Mouse (Mus musculus) gastrocnemius, postnatal 10 days (tissue): ENCODE data around the gene Gm8300. TPM values are rescaled to one million over a fixed set of nuclear protein-coding genes. Genes with fewer than 3 reads are reported as not detected.
"Not testable (repeated sequence)": the region's sequence is repeated elsewhere in the genome, so short reads cannot be mapped to it uniquely, and the experiment has no call there.

ENCODE experiments used
- DNase-seq: peaks from one replicate; pipeline ENCODE4 v3.0.0; 2021; ENCODE audit warnings: mixed read lengths
- long read RNA-seq, 2 experiments: library from polyadenylated mRNA; stranded (forward); transcript quantifications; one replicate each; pipeline ENCODE4 v2.0.0; 2021
- total RNA-seq, 2 experiments: library from RNA; stranded (reverse); gene quantifications; 2 replicates each; pipeline ENCODE4 v1.2.3; 2021

Gene Gm8300
- not detected for total RNA-seq
- long read RNA-seq, experiment 1: 0 reads
- long read RNA-seq, experiment 2: 0 reads

DNA sequence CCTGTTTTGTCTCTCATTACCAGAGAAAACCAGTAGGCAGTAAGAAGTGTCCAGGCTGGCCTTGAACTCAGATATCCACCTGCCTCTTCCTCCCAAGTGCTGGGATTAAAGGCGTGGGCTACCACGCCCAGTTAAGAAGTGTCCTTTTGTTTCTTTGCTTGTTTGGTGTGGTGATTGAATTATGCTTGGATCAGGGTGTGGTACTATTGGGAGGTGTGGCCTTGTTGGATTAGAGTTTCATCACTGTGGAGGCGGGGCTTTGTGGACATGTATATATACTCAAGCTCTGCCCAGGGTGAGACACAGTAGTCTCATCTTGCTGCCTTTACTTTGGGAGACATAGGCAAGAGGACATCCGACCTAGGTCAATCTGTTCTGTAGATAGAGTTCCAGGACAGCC, at the start of gene Gm8300:
Gene Gm8300, plus strand, starts transcription at position 301 of the 400 bp plus-strand sequence.
- not testable (repeated sequence) for DNase-seq

- DNase-seq: no peak
These were observed 49.3 kb upstream of the Gm8300 start for GRCm38 (mm10) chr12:87464678-87465297.

DNA sequence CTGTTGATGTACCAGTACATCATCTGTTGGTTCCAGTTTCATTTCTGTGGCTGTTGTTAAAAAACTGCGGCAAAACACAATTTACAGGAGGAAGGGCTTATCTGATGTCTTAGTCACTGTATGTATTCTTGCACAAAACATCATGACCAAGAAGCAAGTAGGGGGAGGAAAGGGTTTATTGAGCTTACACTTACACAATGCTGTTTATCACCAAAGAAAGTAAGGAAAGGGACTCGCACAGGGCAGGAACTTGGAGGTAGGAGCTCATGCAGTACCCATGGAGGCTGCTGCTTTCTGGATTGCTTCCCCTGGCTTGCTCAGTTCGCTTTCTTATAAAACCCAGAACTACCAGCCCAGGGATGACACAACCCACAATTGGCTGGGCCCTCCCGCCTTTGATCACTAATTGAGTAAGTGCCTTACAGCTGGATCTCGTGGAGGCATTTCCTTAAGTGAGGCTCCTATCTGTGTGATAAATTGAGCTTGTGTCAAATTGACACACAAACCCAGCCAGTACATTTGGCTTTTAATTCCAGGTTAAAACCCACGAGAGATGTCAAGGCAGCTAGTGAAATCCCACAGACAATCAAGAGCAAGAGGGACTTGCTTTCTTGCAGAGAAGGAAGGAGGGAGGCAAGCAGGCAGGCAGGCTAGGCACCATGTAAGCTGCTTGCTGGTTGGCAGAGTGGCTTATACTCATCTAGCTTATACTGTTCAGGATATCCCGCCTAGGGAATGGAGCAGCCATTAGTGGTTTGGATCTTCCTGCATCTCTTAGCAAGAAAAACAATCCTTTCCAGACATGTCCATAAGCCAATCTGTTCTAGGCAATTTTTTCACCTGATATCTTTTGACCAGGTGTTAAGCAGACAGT, 43.6 kb upstream of the Gm8300 start:
- DNase-seq: no peak

- no peak for DNase-seq
These were observed 42.6 kb upstream of the Gm8300 start for GRCm38 (mm10) chr12:87471421-87471963.

GRCm38 (mm10) chr12:87471964-87472786, 41.9 kb upstream of the Gm8300 start, which contains the start of gene Snw1:
Gene Snw1 (minus strand): TSS chr12:87472274.
- DNase-seq: peak; percentile 92

DNA sequence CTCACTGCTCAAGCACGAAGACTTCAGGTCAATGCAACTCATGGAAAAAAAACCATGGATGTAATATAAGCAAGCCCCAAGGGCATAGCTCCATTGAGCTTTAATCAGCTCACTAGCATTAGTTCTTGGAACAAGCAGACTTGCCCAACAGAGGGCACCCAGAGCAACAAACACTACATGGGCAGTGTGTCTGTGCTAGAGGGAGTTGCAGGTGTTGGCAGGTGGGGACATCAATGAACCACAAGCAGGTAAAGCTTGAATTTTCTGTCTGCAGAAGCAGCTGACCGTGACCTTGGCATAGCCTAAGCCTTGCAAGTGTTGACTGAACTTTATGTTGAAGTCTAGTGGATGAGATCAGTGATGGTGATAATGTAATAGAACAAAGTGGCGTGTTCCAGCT, 39.4 kb upstream of the Gm8300 start:
- DNase-seq: no peak

- not testable (repeated sequence) for DNase-seq
These were observed 31.6 kb upstream of the Gm8300 start for GRCm38 (mm10) chr12:87482482-87482881.

DNA sequence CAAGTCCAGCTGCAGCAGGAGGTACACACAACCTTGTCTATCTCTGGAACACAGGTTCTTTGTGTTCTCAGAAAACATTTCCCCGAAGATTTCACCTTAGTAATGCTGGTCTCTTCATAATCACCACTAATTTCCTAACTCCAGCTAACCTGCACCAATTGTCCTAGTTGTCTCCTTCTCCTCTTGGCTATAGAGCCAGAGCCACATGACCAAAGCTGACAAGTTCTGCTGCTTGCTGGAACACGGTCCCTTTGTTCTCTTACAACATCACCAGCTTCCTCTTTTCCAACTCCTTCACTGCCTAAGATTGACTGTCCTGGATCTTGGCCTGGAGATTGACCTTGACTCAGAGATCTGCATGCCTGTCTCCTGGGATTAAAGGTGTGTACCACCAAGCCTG, 25.4 kb upstream of the Gm8300 start:
- DNase-seq: not testable (repeated sequence)

DNA sequence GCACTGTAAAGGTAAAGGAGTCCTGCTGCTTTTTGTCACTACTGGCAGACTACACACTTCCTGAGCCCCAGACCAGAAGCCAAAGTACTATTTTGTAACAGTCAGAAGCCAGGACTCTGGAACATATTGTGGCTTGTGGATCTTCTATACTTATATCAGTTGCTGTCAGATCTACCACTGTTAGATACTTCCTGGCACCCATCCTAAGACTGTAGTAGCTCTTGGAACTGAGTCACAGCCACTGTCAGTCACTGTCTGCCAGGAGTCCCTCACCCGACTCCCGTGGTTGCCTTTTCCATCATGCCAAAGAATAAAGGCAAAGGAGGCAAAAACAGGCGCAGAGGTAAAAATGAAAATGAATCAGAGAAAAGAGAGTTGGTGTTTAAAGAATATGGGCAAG, 19.7 kb upstream of the Gm8300 start, which contains the start of gene Gm5788:
Gene Gm5788, plus strand, starts transcription at position 301 of the 400 bp plus-strand sequence.
- DNase-seq: not testable (repeated sequence)

GRCm38 (mm10) chr12:87519616-87520015, 5.5 kb downstream of the Gm8300 start:
- DNase-seq: not testable (repeated sequence)

DNA sequence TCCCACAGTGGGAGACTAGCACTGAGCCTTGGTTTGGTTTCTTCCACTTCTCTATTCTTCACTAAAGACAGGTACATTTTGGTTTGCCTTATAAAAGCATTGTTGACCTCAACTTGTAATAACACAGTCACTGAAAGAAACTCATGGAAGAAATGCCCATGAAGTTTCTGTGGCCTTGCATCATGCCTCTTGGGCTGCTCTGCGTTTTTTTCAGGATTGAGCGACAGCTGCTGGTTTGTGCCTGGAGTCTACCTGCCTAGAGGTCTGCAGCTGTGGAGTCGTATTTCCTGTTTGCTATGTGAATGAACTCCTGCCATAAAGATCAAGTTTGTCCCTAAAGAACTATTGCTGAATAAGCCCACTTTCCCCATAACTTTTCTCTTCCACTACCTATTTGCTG, 29.8 kb downstream of the Gm8300 start:
- DNase-seq: no peak

DNA sequence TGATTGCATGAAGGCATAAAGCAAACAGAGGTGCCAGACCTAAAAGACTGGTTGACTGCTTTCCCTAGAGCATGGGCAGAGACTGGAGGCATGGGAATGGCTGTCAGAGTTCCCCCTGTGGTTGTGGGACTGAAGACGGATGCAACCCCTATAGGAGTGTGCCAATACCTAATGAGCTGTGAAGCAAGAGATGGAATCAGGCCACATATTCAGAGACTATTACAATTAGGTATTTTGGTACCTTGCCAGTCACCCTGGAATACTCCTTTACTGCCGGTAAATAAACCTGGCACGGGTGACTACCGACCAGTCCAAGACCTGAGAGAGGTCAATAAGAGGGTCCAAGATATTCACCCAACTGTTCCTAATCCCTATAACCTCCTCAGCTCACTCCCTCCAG, 36.5 kb downstream of the Gm8300 start:
- not testable (repeated sequence) for DNase-seq

Other genes starting within 250 kb of the Gm8300 start
- 10 to 100 TPM; 12.1 to 14.5 TPM for gene Vipas39, start 248.1 kb upstream of the Gm8300 start, total RNA-seq
- 100 to 1,000 TPM; 104 to 108 TPM for gene Ahsa1, start 247.8 kb upstream of the Gm8300 start, total RNA-seq
- not detected for gene Ism2, start 214.6 kb upstream of the Gm8300 start, total RNA-seq
- 10 to 100 TPM; 28.6 to 30.0 TPM for gene Sptlc2, start 126.0 kb upstream of the Gm8300 start, total RNA-seq
- 100 to 1,000 TPM; 152 to 169 TPM for gene Slirp, start 70.4 kb upstream of the Gm8300 start, total RNA-seq
- 10 to 100 TPM in 1 of 2 experiments, 1 to 10 TPM in 1; 7.6 to 13.6 TPM for gene Alkbh1, start 70.3 kb upstream of the Gm8300 start, total RNA-seq
- gene Snw1, start 42.0 kb upstream of the Gm8300 start, total RNA-seq: 10 to 100 TPM; 52.4 to 53.5 TPM
- gene Gm5788, start 19.6 kb upstream of the Gm8300 start, total RNA-seq: not detected
- not detected for gene Oog1, start 88.4 kb downstream of the Gm8300 start, total RNA-seq
- not detected for gene Gm4027, start 104.6 kb downstream of the Gm8300 start, total RNA-seq
- gene Gm16381, start 130.3 kb downstream of the Gm8300 start, total RNA-seq: not detected